Mouse (Mus musculus) liver, embryonic 16.5 days (tissue): ENCODE measurements at regions not wholly inside any gene's neighbourhood (a gene's known extent, or its start where the extent isn't known, plus 50 kb on each side); places are given as distances from the start of the nearest gene placed in this dataset.

Experiments used
- ATAC-seq: fragments of 200-750 bp; cut with Nextera tagmentation; 2 replicates; pipeline ENCODE4 v1.8.0; 2017; ENCODE audit warnings: low read depth, mild to moderate bottlenecking, moderate number of reproducible peaks, moderate library complexity
- H3K27ac ChIP-seq: fragments of 300-500 bp; sonication (generic); 2 replicates; pipeline ENCODE4 v1.5.1; 2014; ENCODE audit warnings: mild to moderate bottlenecking, low read length
- H3K27me3 ChIP-seq: fragments of 300-500 bp; sonication (generic); 2 replicates; pipeline ENCODE4 v1.6.1; 2014; ENCODE audit warnings: low read depth, low read length, mixed read lengths; ENCODE audit not compliant: control insufficient read depth, insufficient read depth
- H3K36me3 ChIP-seq: fragments of 300-500 bp; sonication (generic); 2 replicates; pipeline ENCODE4 v1.6.1; 2014; ENCODE audit warnings: mild to moderate bottlenecking; ENCODE audit not compliant: control insufficient read depth, insufficient read depth
- H3K4me1 ChIP-seq: fragments of 300-500 bp; sonication (generic); 2 replicates; pipeline ENCODE4 v1.6.1; 2014; ENCODE audit warnings: low read depth, low read length, mixed read lengths; ENCODE audit not compliant: control insufficient read depth
- H3K4me2 ChIP-seq: fragments of 300-500 bp; sonication (generic); 2 replicates; pipeline ENCODE4 v1.6.1; 2014; ENCODE audit warnings: low read depth, low read length, mixed read lengths
- H3K4me3 ChIP-seq: fragments of 300-500 bp; sonication (generic); 2 replicates; pipeline ENCODE4 v1.5.1; 2014; ENCODE audit warnings: low read depth, mild to moderate bottlenecking, low read length
- H3K9ac ChIP-seq: fragments of 300-500 bp; sonication (generic); 2 replicates; pipeline ENCODE4 v1.6.1; 2014; ENCODE audit warnings: low read depth, low read length
- H3K9me3 ChIP-seq: fragments of 300-500 bp; sonication (generic); replicated peaks from 2 replicates; pipeline ENCODE4 v1.6.1; 2016; ENCODE audit warnings: low read length; ENCODE audit not compliant: control insufficient read depth
- WGBS: fragments of 180-500 bp; shearing (Covaris S2); extraction: QIAGEN DNeasy Blood & Tissue Kit; methylation state at CpG from one replicate; pipeline ENCODE4 v1.1.7; 2014; ENCODE audit not compliant: insufficient replicate concordance; 5-methylcytosine and 5-hydroxymethylcytosine counted together

- Histone ChIP-seq H3K9me3 (no peaks in the 10 kb centered on the region), H3K4me1 (no peaks in the 10 kb centered on the region), H3K9ac (no peak overlapping the region), H3K4me3 (no peak overlapping the region), H3K27ac (no peak overlapping the region), H3K36me3 (no peaks in the 10 kb centered on the region), H3K4me2 (no peak overlapping the region), H3K27me3 (peaks cover 3% of the 10 kb centered on the region; the same call in 1 of the 2 replicates)
- WGBS = 44% methylated on average over 1 of the region's 1 CpGs
- ATAC-seq = no peak
Measured at GRCm38 (mm10) chr5:101539818-101540217, 125.0 kb downstream of the Nkx6-1 start.

- ATAC-seq = no peak
- no peaks in the 10 kb centered on the region for H3K36me3 ChIP-seq
- no peaks in the 10 kb centered on the region for H3K9me3 ChIP-seq
- H3K4me2 ChIP-seq = no peak overlapping the region
- H3K4me1 ChIP-seq = no peaks in the 10 kb centered on the region
- H3K27me3 ChIP-seq = peaks cover 3% of the 10 kb centered on the region; the same call in 1 of the 2 replicates
- no peak overlapping the region for H3K4me3 ChIP-seq
- H3K27ac ChIP-seq = no peak overlapping the region
- no peak overlapping the region for H3K9ac ChIP-seq
- 14% methylated on average over 10 of the region's 10 CpGs for whole genome bisulfite sequencing
Measured at GRCm38 (mm10) chr5:101539254-101539549, 125.6 kb downstream of the Nkx6-1 start.

DNA sequence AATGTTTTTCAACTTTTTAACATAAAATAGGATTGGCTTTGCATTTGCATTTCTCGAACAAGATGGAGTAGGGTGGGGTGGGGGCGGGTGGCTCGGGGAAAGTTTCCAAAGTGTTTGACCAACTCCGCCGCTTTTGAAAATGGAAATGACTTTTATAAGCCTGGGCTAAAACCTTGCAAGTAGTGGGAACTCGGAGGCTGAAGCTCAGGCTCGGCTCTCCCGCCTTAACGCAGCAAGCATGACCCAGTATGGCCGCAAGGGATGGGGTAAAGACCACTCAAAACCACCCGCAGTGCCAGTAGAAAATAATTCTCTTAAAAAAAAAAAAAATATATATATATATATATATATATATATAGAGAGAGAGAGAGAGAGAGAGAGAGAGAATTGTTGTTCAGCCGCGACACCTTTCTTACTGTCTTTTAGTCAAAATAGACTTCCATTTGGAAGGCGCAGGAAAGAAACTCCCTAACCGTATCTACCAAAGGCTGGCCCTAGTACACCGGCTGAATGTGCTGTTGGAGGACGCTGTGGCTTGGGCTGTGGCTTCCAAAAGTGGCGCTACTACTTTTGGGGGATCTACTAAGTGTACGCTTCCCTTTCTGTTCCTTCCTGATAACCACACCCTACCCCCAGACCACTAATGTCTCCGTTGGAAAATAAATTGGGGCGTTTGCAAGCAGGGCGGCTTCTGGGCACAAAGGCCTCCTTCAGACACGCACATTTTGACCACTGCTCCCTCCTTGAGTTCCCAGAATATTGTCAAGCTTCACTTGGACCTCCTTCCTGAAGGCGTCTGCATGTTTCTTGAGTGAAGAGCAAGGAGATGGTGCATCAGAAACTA is 126.2 kb downstream of the Nkx6-1 start:
- Histone ChIP-seq H3K9ac (no peak overlapping the region), H3K9me3 (no peaks in the 10 kb centered on the region), H3K27me3 (peaks cover 3% of the 10 kb centered on the region; the same call in 1 of the 2 replicates), H3K4me2 (no peak overlapping the region), H3K36me3 (no peaks in the 10 kb centered on the region), H3K27ac (no peak overlapping the region), H3K4me1 (no peaks in the 10 kb centered on the region), H3K4me3 (no peak overlapping the region)
- ATAC-seq = no peak
- 6% methylated on average over 24 of the region's 24 CpGs for WGBS

DNA sequence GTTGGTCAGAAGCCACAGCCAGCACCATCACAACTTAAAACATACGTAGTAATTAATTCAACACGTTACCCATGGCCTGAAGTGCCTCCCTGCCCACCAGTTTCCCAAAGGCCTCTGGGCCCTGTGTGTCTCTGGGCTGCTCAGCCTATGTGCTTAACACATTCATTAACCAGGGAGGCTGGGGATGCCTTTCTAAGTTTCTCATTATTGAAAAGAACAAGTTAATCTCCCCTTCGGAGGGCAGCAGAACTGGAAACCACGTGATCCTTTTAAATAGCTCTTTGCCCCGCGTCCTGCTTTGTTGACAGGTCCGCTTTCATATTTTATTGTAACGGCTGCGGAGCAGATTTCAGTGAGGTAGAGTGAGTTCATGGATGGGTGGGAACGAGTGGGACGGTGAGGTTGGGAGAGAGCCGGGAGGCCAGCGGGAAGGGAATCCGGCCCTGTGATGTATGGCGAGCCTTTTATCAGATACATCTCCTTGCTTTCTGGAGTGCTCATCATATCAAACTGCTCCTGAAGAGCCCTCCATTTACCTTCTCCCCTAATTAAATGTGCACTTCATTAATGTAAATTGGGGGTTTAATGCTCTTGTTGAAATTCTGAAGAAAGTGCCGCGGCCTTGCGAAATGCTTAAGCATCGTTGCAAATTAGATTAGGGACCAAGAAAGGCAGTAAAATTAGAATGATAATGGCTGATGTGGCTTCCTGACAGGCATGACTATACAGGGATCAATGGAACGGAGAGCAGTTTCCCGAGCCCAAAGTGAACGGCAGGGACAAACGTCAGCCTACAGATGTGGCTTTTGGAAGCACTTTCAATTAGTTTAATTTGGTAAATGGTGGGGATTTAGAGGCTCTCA is 127.0 kb downstream of the Nkx6-1 start:
- H3K27ac ChIP-seq = no peak overlapping the region
- no peak overlapping the region for H3K4me3 ChIP-seq
- no peaks in the 10 kb centered on the region for H3K36me3 ChIP-seq
- H3K27me3 ChIP-seq = peaks cover 3% of the 10 kb centered on the region; the same call in 1 of the 2 replicates
- 24% methylated on average over 23 of the region's 23 CpGs for WGBS
- H3K4me1 ChIP-seq = no peaks in the 10 kb centered on the region
- H3K9me3 ChIP-seq = no peaks in the 10 kb centered on the region
- no peak overlapping the region for H3K9ac ChIP-seq
- ATAC-seq = no peak
- H3K4me2 ChIP-seq = no peak overlapping the region

DNA sequence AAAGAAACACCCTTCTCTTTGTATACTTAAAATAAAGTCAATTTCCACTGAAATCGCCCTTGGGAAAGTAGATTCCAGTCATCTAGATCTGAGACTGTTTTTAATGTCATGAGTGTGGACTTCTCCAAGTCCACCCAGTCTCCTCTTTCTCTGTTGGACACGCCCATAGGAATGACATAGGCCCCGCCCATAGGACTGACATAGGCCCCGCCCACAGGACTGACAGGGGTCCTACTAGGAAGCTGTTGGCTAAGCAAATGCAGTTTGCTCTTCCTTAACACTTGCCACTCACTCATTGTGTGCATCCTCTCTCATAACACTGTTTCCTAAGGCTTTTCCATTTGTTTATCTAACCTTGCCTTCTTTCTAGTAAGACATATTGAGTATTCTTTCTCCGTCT is 129.3 kb downstream of the Nkx6-1 start:
- no peaks in the 10 kb centered on the region for H3K36me3 ChIP-seq
- H3K27ac ChIP-seq = no peak overlapping the region
- no peak overlapping the region for H3K4me3 ChIP-seq
- H3K4me1 ChIP-seq = no peaks in the 10 kb centered on the region
- no peak overlapping the region for H3K9ac ChIP-seq
- H3K4me2 ChIP-seq = no peak overlapping the region
- no peaks in the 10 kb centered on the region for H3K9me3 ChIP-seq
- 45% methylated on average over 5 of the region's 5 CpGs for WGBS
- peaks cover 3% of the 10 kb centered on the region; the same call in 1 of the 2 replicates for H3K27me3 ChIP-seq
- no peak for ATAC-seq

- H3K36me3 ChIP-seq = no peaks in the 10 kb centered on the region
- H3K4me3 ChIP-seq = no peak overlapping the region
- no peak overlapping the region for H3K9ac ChIP-seq
- H3K27me3 ChIP-seq = no peaks in the 10 kb centered on the region
- no peaks in the 10 kb centered on the region for H3K4me1 ChIP-seq
- no peak for ATAC-seq
- H3K9me3 ChIP-seq = no peaks in the 10 kb centered on the region
- H3K4me2 ChIP-seq = no peak overlapping the region
- 58% methylated on average over 5 of the region's 5 CpGs for WGBS
- H3K27ac ChIP-seq = no peak overlapping the region
Measured at GRCm38 (mm10) chr5:101525346-101525745, 139.4 kb downstream of the Nkx6-1 start.

- ATAC-seq = no peak
- H3K27me3 ChIP-seq = no peaks in the 10 kb centered on the region
- H3K4me3 ChIP-seq = no peak overlapping the region
- no peak overlapping the region for H3K4me2 ChIP-seq
- H3K4me1 ChIP-seq = no peaks in the 10 kb centered on the region
- no peak overlapping the region for H3K27ac ChIP-seq
- no peak overlapping the region for H3K9ac ChIP-seq
- H3K9me3 ChIP-seq = no peaks in the 10 kb centered on the region
- WGBS = 28% methylated on average over 4 of the region's 4 CpGs
- no peaks in the 10 kb centered on the region for H3K36me3 ChIP-seq
Measured at GRCm38 (mm10) chr5:101524670-101525069, 140.1 kb downstream of the Nkx6-1 start.

- no peak overlapping the region for H3K4me3 ChIP-seq
- H3K9me3 ChIP-seq = no peaks in the 10 kb centered on the region
- H3K4me1 ChIP-seq = no peaks in the 10 kb centered on the region
- no peaks in the 10 kb centered on the region for H3K36me3 ChIP-seq
- ATAC-seq = no peak
- no peak overlapping the region for H3K27ac ChIP-seq
- H3K9ac ChIP-seq = no peak overlapping the region
- H3K27me3 ChIP-seq = no peaks in the 10 kb centered on the region
- 38% methylated on average over 7 of the region's 7 CpGs for WGBS
- H3K4me2 ChIP-seq = no peak overlapping the region
Measured at GRCm38 (mm10) chr5:101523902-101524301, 140.9 kb downstream of the Nkx6-1 start.

- Histone ChIP-seq H3K4me3 (no peak overlapping the region), H3K4me2 (no peak overlapping the region), H3K9ac (no peak overlapping the region), H3K9me3 (no peaks in the 10 kb centered on the region), H3K27me3 (no peaks in the 10 kb centered on the region), H3K27ac (no peak overlapping the region), H3K36me3 (no peaks in the 10 kb centered on the region), H3K4me1 (no peaks in the 10 kb centered on the region)
- no peak for ATAC-seq
- 55% methylated on average over 5 of the region's 7 CpGs for WGBS
Measured at GRCm38 (mm10) chr5:101523490-101523889, 141.3 kb downstream of the Nkx6-1 start.
